Mouse (Mus musculus) thymus, postnatal 4 days (tissue): ENCODE data around the gene Stxbp4.
A peak's percentile ranks its signal among the peaks of the same experiment; 100 is the strongest.

Source experiments
- DNase-seq: peaks from one replicate; pipeline ENCODE4 v3.0.0; 2021

The Stxbp4 gene

DNA sequence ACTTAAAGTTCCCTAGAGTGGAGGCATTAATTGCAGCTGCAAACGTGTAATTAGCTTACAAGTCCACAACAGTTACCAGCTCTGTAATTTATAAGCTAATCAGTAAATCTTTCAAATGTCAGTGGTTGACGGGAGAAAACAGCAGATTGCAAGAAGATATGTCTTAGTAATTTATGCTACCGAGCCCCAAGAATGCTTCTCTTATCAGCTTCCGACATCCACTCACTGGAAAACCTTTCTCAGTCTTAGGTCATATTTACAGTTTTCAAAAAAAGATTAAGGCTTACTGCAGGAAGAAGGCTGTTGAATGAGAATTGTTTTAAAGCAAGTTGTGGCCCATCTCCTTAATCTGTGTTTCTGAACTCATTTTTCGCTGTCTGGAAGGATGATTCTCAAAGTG lies 83.9 kb downstream of the Stxbp4 start:
- DNase-seq = no peak

DNA sequence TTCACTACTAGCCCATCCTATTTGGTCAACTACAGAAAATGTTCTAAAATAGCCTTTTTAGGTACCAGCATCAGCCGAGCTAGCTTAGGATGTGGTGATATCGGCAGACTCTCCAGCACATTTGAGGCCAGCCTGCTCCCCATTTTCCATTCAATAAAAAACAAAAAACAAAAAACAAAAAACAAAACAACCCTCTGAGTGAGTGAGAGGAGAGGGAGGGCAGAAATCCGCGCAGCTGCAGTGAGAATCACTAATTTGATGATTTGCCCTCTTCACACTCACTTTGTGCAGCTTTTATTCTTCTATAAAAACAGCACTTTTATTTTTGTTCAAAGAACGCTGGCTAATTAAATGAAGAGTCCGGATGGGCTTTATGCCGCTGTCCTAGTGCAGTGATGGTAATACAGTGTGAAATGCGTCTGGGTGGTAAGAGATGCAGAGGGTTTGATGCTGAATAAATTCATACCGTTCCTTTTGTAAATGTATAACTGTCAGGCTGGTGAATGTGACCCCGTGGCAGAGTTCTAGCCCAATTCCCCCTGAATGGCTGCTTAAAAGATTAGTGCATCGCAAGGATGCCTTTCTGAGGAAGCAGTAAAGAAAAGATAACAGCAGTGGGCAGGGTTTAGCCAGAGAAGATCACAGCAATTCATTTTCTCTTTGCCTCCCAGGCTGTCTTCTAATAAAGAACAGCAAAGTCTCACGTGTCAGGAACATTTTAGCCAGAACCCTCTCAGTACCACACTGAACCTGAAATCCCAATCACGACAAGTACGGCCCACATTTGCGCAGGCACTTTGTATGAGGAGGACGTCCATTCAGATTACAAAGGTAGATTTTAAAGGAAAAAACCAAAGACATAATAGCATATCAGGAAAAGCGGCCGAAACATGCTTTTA lies 85.3 kb downstream of the Stxbp4 start:
- no peak for DNase-seq

DNA sequence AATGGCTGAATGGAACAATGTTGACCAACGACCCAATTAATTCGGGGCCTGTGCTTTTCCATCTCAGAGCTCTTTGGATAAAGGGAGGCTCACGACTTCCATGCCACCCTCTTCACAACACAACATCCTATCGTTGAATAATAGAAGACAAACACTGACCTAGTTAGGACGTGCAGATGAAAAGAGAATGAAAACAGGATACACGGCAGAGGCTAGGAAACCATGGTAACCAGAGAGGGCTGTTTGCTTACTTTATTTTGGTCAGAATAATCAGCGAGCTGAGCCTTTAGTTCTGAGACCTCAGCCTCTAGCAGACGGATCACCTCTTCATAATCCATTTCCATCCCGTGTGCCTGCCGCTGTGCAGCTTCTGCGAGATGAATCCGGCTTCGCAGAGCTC lies 89.3 kb downstream of the Stxbp4 start:
- no peak for DNase-seq

DNA sequence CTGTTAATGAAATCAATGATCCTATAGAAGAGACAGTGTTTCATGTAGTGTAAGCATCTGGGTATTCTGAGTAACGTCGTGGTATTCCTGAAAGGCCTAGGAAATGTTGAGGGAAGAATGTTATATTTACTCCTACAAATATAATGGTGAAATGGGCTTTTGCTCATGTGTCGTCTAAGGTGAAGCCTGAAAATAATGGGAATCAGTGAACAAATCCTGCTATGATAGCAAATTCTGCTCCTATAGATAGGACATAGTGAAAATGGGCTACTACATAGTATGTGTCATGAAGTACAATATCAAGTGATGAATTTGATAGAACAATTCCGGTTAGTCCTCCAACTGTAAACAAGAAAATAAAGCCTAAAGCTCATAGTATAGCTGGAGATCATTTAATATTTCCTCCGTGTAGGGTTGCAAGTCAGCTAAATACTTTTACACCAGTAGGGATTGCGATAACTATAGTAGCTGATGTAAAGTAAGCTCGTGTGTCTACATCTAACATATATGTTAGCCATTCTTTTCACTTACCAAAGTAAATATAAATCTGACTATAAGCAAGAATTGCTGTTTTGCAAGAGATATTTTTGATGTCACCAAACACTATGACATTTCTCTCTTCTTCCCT lies 99.1 kb downstream of the Stxbp4 start:
- no peak for DNase-seq

DNA sequence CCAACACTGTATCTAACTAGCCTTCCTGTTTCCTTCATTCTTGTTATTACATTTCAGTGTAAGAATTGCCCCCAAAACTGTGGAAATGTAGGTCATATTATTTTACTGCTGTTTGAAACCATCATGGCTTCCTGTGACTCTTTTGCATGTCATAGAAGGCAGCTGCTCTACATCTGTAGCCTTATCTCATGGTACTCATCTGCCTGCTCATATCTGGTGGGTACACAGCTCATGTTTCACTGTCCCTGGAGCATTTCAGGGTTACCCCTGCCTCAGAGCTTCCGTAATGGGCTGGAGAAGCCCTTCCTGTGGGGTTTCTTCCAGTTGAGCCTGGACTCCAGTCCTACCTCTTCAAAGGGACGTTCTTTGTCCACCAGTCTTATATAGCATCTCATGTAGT lies 112.6 kb downstream of the Stxbp4 start:
- peak; percentile 52 for DNase-seq

DNA sequence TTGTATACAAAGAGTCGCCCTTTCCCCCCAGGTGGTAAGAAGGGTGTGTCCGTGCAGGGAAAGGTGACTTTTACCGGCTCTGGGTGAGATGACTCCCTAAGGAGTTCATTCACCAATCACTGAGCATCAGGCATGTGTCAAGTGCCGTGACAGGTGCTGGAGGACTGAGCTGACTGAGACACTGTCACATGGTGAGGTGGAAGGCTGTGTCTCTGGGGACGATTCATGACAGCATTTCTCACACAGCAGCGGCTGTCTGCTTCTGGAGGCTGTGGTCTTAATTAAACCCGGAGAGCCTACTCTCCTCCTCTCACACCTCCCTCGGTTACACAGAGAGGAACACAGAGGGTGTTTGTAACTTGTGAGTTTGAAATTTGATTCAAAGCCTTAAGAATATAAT lies 116.8 kb downstream of the Stxbp4 start:
- no peak for DNase-seq

DNA sequence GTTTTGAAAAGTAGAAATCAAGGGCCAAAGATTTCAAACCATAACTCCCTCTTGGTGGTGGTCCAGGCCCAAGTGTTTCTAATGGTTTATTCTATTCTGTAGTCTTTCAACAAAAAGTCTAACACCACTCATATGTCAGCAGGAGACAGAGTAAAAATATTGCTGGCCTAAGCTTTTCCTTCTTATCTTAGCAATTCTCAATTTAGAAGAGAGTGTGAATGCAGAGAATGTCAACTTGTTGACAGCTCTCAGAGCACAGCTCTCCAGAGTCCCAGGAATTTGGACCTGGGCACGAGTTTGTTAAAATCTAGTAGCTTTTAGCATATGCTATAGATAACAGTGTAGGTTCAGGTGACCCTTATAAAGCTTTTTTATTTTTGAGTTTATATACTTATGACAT lies 120.1 kb downstream of the Stxbp4 start:
- no peak for DNase-seq

DNA sequence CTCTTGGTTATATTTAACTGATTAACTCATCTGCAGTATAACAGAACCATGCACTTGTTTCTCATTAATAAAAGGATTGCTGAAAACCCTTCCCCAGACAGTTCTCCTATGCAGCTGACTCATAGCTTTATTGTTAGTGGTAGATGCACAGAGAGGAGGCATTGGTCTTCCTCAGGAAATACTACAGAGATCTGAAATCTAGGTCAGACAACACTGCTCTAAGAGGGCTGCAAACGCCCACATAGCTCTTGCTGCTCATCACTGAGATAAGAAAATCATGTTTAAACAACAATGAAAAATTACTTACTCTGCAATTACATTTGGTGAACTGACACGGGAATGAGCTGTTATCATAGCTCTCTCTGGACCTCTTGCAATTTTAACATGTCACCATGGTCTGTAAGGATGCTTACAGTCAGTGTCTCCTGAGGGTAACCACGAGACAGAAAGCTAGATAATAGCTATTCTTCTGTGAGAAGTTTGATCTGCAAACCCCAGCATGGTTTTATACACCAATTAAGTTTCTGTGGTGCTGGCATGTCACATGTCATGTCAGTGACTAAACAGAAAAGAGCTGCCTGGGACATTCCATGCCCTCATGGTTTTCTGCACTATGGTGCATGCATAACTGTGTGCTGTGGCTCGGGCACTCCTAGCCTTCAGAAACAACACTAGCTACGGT lies 125.2 kb downstream of the Stxbp4 start:
- DNase-seq = peak; percentile 36

DNA sequence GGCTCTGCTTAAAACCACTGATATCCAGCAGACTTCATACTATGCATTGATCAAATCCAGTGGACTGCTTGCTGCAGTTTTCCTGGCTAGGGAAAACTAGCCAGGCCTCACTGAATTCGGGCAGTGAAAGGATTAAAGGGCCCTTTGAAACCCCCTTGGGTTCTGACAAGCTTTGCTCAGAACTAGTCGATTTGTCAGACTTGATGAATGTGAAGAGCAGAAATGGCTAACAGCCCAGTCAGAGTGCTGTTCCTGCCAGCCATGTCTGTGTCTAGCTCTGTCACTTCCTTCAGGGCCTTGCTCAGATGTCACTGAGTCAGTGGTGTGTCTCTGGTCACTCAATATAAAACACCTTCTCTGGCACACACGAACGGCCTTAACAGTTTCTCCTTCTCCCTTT lies 136.0 kb downstream of the Stxbp4 start:
- no peak for DNase-seq

DNA sequence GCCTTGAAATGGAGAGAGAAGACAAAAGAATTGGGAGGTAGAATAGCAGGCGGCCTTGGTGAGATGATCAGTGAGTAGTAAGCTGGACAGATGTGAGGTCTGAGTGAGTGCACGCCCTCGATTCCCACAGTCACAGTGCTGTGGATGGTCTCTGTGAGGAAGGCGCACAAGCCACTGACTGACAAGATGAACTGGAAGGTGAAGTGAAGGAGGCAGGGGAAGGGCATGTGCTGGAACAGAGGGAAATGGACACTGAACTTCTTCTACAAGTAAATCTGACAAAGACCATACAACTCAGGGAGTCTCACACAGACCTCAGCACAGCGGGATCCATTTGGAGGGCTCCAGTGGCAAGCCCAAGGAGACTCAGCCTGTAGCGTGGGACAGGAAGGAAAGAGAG lies 138.0 kb downstream of the Stxbp4 start:
- DNase-seq = no peak

DNA sequence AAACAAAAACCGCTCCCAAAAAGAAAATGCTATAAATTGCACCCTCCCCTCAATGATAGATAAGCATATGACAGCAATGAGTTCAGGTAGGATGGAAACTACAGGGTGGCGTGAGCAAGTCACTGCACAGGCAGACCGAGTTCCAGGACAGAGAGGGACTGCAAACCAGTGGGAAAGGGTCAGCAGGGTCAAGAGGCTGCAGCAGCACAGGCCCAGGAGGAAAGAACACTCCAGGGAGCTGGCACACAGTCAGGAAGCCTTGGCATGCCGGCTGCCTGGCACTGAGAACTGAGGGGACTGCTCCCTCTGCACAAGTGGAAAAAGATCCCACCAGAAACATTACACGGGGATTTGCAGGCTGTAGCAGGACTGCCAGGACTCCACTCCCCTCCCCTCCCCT lies 139.4 kb downstream of the Stxbp4 start:
- DNase-seq = no peak

DNA sequence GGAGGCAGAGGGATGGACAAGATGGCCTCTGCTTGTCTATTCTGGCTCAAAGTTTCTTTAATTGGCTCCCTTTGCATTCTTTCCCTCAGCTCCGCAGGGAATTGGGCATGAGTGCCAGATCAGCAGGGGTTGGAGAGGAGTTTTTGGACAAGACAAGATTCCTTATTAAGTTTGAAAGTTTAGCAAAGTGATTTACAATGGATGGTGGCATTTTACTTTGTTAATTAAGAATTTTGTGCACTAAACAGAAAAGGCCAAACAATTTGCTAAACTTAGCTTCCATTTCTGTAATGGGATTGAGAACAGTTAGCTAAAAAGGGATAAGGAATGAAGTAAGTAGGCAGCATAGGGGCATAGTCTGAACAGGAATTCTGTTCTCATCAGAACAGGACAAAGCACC lies 142.9 kb downstream of the Stxbp4 start:
- no peak for DNase-seq

DNA sequence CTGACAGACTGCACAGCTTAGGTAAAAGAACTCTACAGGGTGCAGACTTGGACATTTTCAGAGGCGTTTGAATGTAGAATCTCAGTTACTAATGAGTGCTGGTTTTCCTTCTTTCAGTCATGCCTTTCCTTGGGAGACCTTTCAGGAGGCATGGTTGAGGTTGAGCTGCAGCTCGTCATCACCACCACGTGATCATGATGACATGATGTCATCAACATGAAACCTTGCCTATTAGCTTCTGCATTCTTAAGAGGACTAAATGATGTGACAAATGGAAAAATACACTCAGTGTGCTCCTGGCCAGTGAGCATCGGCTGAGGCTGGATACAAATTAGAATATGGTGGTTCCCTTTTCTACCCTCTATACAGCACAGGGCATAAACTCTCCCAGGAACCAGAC lies 145.4 kb downstream of the Stxbp4 start:
- no peak for DNase-seq

DNA sequence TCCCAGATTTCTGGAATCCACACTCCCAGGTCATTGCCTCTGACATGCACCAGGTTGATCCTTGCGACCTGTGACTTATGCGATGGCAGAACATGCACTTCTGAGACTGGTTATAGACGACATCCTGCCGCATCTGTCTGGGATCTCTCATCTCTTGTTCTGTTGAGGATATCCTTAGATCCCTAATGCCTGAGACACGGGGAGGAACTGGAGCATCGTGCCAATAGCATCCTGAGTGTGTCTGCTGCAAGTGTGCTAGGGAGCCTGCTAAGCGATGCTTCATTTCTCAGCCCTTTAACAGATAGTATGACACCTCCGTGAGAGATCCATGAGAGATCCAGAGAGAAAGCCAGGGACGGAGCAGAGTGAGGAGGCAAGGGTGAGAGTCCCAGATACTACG lies 148.7 kb downstream of the Stxbp4 start:
- DNase-seq = no peak

DNA sequence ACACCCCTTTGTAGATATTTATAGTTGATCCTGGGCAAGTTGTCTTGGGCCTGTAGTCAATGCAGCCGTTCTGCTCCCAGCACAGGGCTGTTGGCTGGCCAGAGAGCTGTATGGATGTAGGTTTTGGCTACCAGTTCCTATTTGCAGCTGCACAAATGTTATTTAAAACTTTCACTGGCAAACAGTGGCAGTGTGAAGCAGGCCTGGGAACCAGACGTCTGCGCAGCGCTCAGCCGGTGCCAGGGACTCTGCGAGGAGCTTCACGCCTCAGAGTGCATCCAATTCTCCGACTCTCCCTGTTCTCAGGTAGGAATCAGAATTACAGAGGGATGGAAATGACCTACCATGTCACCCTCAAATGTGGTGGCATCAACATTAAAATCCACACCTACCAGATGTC lies 150.2 kb downstream of the Stxbp4 start:
- no peak for DNase-seq

DNA sequence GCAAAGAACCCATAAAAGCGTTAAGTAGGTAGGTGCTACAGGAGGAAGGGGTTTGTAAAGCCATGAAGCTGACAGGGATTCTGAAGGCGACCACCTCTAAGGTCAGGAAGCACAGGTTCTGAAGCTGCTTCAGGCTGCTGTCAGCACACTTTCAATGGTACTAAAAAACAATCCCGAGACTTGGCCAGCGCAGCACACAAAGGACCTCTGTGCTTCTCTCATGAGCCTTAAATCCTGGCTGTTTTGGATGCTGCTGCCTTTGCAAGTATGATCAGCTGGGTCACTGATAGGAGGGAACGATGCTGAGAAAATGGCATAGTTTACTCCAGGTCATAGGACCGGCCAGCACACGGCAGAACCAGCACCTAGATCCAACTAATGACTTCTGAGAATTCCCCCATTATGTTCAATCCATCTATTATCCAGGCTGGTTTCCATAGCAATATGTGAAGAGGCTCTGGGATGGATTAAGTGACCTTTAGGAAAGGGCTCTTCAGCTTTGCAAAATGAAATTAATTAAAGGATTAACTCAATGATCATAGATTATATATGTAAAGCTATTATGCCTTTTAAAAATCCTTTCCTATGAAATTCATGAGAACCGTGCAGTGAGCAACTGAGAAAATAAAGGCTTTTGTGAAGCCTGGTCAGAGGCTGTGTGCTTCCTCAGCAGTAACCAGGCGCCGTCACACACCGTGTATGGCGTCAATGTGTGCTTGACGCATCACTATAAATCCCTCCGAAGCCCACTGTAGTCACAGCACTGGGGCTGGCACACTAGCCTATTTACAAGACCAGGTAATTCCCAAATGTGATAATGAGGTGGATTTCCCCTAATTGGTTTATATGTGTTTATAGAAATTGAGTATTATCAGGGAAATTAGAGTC lies 152.9 kb downstream of the Stxbp4 start:
- DNase-seq = no peak

DNA sequence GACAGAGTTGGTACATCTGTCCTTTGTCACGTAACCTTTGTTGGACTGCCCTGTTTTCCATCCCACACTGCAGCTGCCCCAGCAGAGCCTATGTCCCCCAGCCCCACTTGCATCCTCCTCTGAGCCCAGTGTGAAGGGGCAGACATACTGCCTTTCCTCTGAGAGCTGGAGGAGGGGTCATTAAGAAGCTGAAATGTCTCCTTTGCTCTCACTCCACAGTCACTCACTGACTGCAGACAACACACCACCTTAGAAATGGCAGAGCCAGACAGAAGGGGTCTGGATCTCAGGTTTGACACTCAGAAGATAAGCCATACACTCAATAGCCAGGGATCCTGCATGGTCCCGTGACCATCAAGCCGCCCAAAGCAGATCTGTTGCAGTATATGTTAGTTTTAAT lies 154.1 kb downstream of the Stxbp4 start:
- DNase-seq = no peak

DNA sequence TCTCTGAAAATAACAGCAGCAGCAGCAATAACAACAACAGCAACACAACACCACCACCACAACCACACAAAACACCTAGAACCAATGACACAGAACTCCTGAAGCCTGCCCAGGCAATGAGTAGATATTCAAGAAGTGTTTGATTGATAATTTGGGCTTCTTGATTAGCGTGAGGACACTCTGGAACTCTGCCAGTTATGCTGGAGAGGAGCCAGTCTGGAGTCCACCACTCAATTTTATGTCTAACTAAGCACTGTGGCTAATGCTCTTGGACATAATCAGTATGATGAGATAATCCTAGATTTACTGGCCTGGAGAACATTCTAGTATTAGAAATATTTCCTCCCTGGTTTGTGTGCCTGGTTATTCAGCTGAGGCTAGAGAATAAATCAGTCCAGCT lies 156.1 kb downstream of the Stxbp4 start:
- no peak for DNase-seq

DNA sequence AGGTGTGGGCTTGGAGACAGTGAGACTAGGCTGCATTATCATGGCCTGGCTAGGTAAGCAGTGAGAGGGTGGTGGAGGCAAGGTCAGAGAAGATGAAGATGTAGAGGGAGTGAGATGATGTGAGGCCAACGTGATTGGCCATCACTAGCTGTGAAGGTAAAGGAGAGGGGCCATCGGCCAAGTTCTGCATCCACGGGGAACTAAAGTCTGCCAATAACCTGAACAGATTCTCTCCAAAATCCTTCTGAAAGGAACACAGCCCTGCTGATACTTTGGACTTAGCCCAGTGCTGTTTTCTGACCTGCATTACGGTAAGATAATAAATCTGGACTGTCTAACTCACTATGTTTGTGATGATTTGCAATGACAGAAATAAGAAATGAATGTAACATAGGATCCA lies 167.6 kb downstream of the Stxbp4 start:
- DNase-seq = no peak

DNA sequence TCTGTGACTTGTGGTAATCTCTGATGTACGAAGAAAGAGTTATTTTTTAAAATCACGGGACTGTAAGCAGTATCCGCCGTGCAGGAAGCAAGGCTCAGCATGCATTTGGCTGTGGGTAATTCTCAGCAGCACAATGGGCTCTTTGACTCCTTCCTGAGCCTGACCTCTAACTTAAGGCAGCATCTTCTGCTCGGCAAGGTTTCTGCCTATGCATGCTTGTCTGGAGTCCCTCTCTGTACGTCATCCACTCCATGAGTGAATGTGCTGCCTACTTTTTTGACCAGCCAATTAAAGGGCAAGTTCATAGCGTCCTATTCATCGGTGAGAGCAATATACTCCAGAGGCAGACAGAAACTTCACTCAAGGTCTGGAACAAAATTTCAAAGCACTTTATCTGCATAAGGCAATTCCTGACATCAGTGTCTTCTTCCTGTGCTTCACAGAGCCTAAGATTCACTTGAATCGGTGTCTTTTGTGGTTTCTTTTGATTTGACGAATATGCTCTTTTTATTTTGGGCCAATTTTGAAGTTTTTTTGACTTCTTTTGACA lies 173.8 kb downstream of the Stxbp4 start:
- no peak for DNase-seq

DNA sequence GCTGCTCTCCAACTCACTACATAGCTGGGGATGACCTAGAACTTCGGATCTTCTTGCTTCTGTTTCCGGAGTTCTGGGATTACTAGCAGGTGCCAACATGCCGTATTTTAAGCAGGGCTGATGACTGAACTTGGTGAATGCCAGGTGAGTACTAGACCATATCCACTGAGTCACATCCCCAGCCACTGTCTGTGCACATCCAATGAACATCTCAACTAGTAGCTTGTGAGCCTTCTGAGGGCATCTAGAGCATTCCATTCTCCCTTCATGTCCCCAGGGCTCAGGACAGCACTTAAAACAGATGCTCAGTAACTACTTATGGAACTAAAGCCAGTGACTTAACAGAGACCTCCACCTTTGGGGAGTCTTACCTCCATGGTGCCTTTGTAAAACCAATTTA lies 177.4 kb downstream of the Stxbp4 start:
- no peak for DNase-seq

DNA sequence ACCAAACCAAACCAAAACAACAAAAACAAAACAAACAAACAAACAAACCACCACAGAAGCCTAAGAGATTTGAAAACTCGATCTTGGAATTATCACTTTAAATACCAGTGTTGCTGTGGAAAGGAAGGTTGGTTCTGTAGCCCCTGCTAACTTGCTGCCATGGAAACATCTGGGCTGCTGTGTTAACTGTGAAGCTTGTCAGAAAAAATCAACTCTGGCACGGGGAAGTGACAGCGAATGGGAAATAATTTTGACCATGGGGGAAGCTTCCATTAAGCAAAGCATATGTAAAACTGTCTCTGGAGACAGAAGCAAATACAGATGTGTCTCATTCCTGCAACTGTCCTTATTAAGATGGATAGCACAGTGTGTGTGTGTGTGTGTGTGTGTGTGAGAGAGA lies 185.8 kb downstream of the Stxbp4 start:
- DNase-seq = no peak

DNA sequence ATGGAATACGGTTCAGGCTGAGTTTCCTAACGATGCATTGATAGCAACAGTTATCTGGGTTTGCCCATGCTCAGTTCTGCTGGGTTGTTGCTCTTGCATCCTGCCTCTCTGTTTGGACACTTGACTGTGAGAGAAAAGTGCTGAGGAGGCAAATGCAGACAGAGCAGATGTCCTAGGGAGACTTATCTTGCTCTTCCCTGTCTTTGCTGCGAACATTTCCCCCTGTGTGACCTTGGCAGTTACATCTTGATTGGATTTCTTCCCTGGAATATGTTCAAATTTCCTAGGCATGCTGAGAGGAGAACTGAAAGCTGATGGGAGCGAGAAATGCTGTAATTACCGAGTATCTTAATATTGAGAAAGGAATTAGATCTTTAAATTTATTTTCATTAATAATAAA lies 186.4 kb downstream of the Stxbp4 start:
- no peak for DNase-seq
